Mouse (Mus musculus) stomach, embryonic 14.5 days (tissue): ENCODE results near the gene Tmcc2. TPM values are rescaled to one million over a fixed set of nuclear protein-coding genes. Genes with fewer than 3 reads are reported as not detected.
"Not testable (repeated sequence)": the region's sequence is repeated elsewhere in the genome, so short reads cannot be mapped to it uniquely, and the experiment has no call there.

Experiments
- ATAC-seq: fragments of 200-750 bp; cut with Nextera tagmentation; 2 replicates; pipeline ENCODE4 v1.8.0; 2017; ENCODE audit warnings: low read depth, moderate TSS enrichment; ENCODE audit not compliant: insufficient number of reproducible peaks, insufficient read depth, low FRiP score
- H3K27ac ChIP-seq: fragments of 300-500 bp; sonication (generic); 2 replicates; pipeline ENCODE4 v1.5.1; 2014; ENCODE audit warnings: mild to moderate bottlenecking, low read length, moderate library complexity, mixed read lengths
- H3K27me3 ChIP-seq: fragments of 300-500 bp; sonication (generic); 2 replicates; pipeline ENCODE4 v1.6.1; 2014; ENCODE audit warnings: low read length, control low read depth, mixed read lengths; ENCODE audit not compliant: control insufficient read depth, insufficient read depth
- H3K36me3 ChIP-seq: fragments of 300-500 bp; sonication (generic); 2 replicates; pipeline ENCODE4 v1.6.1; 2014; ENCODE audit warnings: mild to moderate bottlenecking, control low read depth, low read length, moderate library complexity, mixed read lengths; ENCODE audit not compliant: control insufficient read depth, insufficient read depth
- H3K4me1 ChIP-seq: fragments of 300-500 bp; sonication (generic); 2 replicates; pipeline ENCODE4 v1.6.1; 2014; ENCODE audit warnings: low read length, control low read depth, mixed read lengths; ENCODE audit not compliant: control insufficient read depth, insufficient read depth
- H3K4me2 ChIP-seq: fragments of 300-500 bp; sonication (generic); replicated peaks from 2 replicates; pipeline ENCODE4 v1.6.1; 2014; ENCODE audit warnings: low read depth, low read length, control low read depth
- H3K4me3 ChIP-seq: fragments of 300-500 bp; sonication (generic); 2 replicates; pipeline ENCODE4 v1.5.1; 2014; ENCODE audit warnings: low read depth, low read length, control low read depth
- H3K9ac ChIP-seq: fragments of 300-500 bp; sonication (generic); replicated peaks from 2 replicates; pipeline ENCODE4 v1.6.1; 2014; ENCODE audit warnings: low read depth, mild to moderate bottlenecking, control low read depth, low read length, moderate library complexity, mixed read lengths
- H3K9me3 ChIP-seq: fragments of 300-500 bp; sonication (generic); 2 replicates; pipeline ENCODE4 v1.6.1; 2016; ENCODE audit warnings: low read depth, low read length, control low read depth; ENCODE audit not compliant: control insufficient read depth
- WGBS: fragments of 180-500 bp; shearing (Covaris S2); extraction: QIAGEN DNeasy Blood & Tissue Kit; methylation state at CpG from one replicate; pipeline ENCODE4 v1.1.7; 2014; 5-methylcytosine and 5-hydroxymethylcytosine counted together
- polyA plus RNA-seq: library from polyadenylated mRNA; unstranded; fragments of >200 nt; fragmentation: Nextera tagmentation; extraction: Ambion mirVana; gene quantifications from 2 replicates; pipeline ENCODE4 v1.2.1, GENCODE M21; 2014

Gene Tmcc2
- polyA plus RNA-seq, 1 experiment from 2014 or later, result 7.1 TPM

GRCm38 (mm10) chr1:132356841-132357240 is 34.2 kb downstream of the Tmcc2 start:
- H3K9ac ChIP-seq, result no peak overlapping the region

GRCm38 (mm10) chr1:132355841-132356242 is 35.2 kb downstream of the Tmcc2 start:
- Histone ChIP-seq H3K4me3 (no peak overlapping the region), H3K4me2 (no peak overlapping the region), H3K9me3 (peaks cover 3% of the 10 kb centered on the region; the same call in 1 of the 2 replicates), H3K27me3 (no peaks in the 10 kb centered on the region), H3K9ac (no peak overlapping the region), H3K4me1 (no peaks in the 10 kb centered on the region), H3K36me3 (peaks cover 28% of the 10 kb centered on the region), H3K27ac (no peak overlapping the region)
- peak; percentile 42; the same call in 1 of the 2 replicates for ATAC-seq
- WGBS, result under 1% methylated on average over 3 of the region's 3 CpGs

More at GRCm38 (mm10) chr1:132356841-132357240, 34.2 kb downstream of the Tmcc2 start:
- no peak for ATAC-seq
- WGBS, result 72% methylated on average over 1 of the region's 1 CpGs
- no peaks in the 10 kb centered on the region for H3K4me1 ChIP-seq
- peaks cover 32% of the 10 kb centered on the region for H3K36me3 ChIP-seq
- no peak overlapping the region for H3K27ac ChIP-seq
- no peak overlapping the region for H3K4me3 ChIP-seq
- H3K4me2 ChIP-seq, result no peak overlapping the region
- H3K27me3 ChIP-seq, result no peaks in the 10 kb centered on the region
- H3K9me3 ChIP-seq, result no peaks in the 10 kb centered on the region

- Histone ChIP-seq H3K9ac (no peak overlapping the region), H3K4me1 (no peaks in the 10 kb centered on the region), H3K27me3 (no peaks in the 10 kb centered on the region), H3K9me3 (peaks cover 4% of the 10 kb centered on the region; the same call in 1 of the 2 replicates), H3K27ac (no peak overlapping the region), H3K4me3 (no peak overlapping the region), H3K4me2 (no peak overlapping the region), H3K36me3 (peaks cover 21% of the 10 kb centered on the region)
- 54% methylated on average over 6 of the region's 6 CpGs for WGBS
- ATAC-seq, result no peak
Observed at GRCm38 (mm10) chr1:132355162-132355601, 35.9 kb downstream of the Tmcc2 start.

- H3K36me3 ChIP-seq, result peaks cover 17% of the 10 kb centered on the region
- WGBS, result 66% methylated on average over 9 of the region's 9 CpGs
- no peak overlapping the region for H3K4me2 ChIP-seq
- no peak overlapping the region for H3K9ac ChIP-seq
- H3K4me1 ChIP-seq, result no peaks in the 10 kb centered on the region
- no peak overlapping the region for H3K27ac ChIP-seq
- H3K27me3 ChIP-seq, result no peaks in the 10 kb centered on the region
- ATAC-seq, result no peak
- H3K4me3 ChIP-seq, result no peak overlapping the region
- peaks cover 4% of the 10 kb centered on the region; the same call in 1 of the 2 replicates for H3K9me3 ChIP-seq
Observed at GRCm38 (mm10) chr1:132354234-132354633, 36.8 kb downstream of the Tmcc2 start.

GRCm38 (mm10) chr1:132353389-132353788 is 37.7 kb downstream of the Tmcc2 start:
- Histone ChIP-seq H3K9me3 (peaks cover 4% of the 10 kb centered on the region; the same call in 1 of the 2 replicates), H3K4me2 (no peak overlapping the region), H3K36me3 (peaks cover 8% of the 10 kb centered on the region), H3K4me1 (no peaks in the 10 kb centered on the region), H3K27ac (no peak overlapping the region), H3K9ac (no peak overlapping the region), H3K27me3 (no peaks in the 10 kb centered on the region), H3K4me3 (no peak overlapping the region)
- no peak for ATAC-seq
- 47% methylated on average over 5 of the region's 5 CpGs for WGBS

GRCm38 (mm10) chr1:132351058-132351457 is 40.0 kb downstream of the Tmcc2 start:
- Histone ChIP-seq H3K27ac (no peak overlapping the region), H3K27me3 (no peaks in the 10 kb centered on the region), H3K4me2 (no peak overlapping the region), H3K4me3 (no peak overlapping the region), H3K9ac (no peak overlapping the region), H3K4me1 (peaks cover 4% of the 10 kb centered on the region; the same call in 1 of the 2 replicates), H3K9me3 (peaks cover 4% of the 10 kb centered on the region; the same call in 1 of the 2 replicates), H3K36me3 (no peaks in the 10 kb centered on the region)
- ATAC-seq, result no peak
- WGBS, result 95% methylated on average over 4 of the region's 4 CpGs

- H3K27ac ChIP-seq, H3K4me3 ChIP-seq, H3K9me3 ChIP-seq, H3K36me3 ChIP-seq, ATAC-seq, H3K27me3 ChIP-seq, H3K4me1 ChIP-seq, H3K9ac ChIP-seq, H3K4me2 ChIP-seq: not testable (repeated sequence)
- 95% methylated on average over 3 of the region's 3 CpGs for WGBS
Observed at GRCm38 (mm10) chr1:132349601-132350000, 41.5 kb downstream of the Tmcc2 start.

GRCm38 (mm10) chr1:132349049-132349448 is 42.0 kb downstream of the Tmcc2 start:
- H3K36me3 ChIP-seq, ATAC-seq, H3K27ac ChIP-seq, H3K4me3 ChIP-seq, H3K27me3 ChIP-seq, H3K9me3 ChIP-seq, H3K4me2 ChIP-seq, H3K9ac ChIP-seq, H3K4me1 ChIP-seq: not testable (repeated sequence)

GRCm38 (mm10) chr1:132348401-132348800 is 42.7 kb downstream of the Tmcc2 start:
- WGBS, result 80% methylated on average over 5 of the region's 5 CpGs
- H3K27me3 ChIP-seq, result no peaks in the 10 kb centered on the region
- H3K4me1 ChIP-seq, result peaks cover 4% of the 10 kb centered on the region; the same call in 1 of the 2 replicates
- H3K4me3 ChIP-seq, result no peak overlapping the region
- peaks cover 4% of the 10 kb centered on the region; the same call in 1 of the 2 replicates for H3K9me3 ChIP-seq
- ATAC-seq, result no peak
- no peak overlapping the region for H3K4me2 ChIP-seq
- no peak overlapping the region for H3K27ac ChIP-seq
- no peak overlapping the region for H3K9ac ChIP-seq
- H3K36me3 ChIP-seq, result no peaks in the 10 kb centered on the region
